Mouse (Mus musculus): Measurements from ENCODE around the gene Prkca. TPM values are rescaled to one million over a fixed set of nuclear protein-coding genes. Genes with fewer than 3 reads are reported as not detected.

Prkca gene
- total and polyA plus RNA-seq, 3 experiments, result 15.3 to 30.9 (median 19.9) TPM

DNA sequence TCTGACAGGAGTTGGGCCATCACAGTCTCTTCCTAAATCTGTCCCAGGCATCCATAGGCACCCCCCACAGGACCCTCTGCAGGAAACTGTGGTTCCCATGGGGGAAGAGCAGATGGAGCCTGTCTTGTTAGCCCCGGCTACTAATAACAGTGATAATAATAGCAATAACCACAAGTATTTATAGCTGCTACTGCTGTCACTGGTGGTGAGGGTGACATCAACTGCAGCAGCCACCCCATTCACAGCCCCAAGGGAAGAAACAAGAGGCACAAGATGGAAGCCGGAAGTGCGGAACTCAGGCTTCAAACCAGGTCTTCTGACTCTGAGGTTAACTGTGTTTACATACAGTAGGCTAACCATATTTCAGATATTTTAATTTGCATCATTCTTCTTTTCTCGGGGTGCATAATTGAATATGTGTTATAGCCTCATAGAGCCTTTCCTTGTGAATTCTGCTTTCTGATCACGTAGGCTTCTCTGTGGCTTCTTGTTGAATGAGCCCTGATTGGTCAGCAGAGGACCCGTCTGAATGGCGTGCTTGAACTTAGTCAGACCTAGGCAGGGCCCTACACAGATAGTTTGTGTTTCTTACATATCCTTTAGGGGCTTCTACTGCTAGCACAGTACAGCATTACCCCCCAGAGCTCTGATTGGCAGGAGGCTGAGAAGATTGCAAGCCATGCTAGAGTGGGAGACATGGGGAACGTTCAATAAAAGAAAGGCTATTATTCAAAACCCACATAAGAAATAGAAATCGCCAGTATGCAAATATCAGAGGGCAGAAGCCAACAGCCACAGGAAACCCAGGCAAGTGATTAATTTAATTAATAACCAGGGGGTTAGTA is 189.5 kb downstream of the Prkca start:
- peaks cover 2 to 10% of the 10 kb centered on the region in 2 experiments; a peak in 3 of 4 replicates for H3K4me1 ChIP-seq (ENCODE audit: control insufficient read depth in 1 of 2, insufficient read depth in 2 of 2, low read length in 2 of 2)
- H3K36me3 ChIP-seq (ENCODE audit: control insufficient read depth in 1 of 2, insufficient read depth in 2 of 2, low read length in 2 of 2), result peaks cover 0 to 11% of the 10 kb centered on the region in 2 experiments; a peak in 2 of 4 replicates
- H3K9ac ChIP-seq (ENCODE audit: control insufficient read depth, low read depth, low read length, poor library complexity, severe bottlenecking), result no peak overlapping the region
- no peaks in the 10 kb centered on the region for H3K27me3 ChIP-seq (ENCODE audit: control insufficient read depth in 1 of 2, insufficient read depth in 2 of 2, low read length in 2 of 2)
- H3K79me2 ChIP-seq (ENCODE audit: control insufficient read depth, insufficient read depth, low read length, poor library complexity), result no peaks in the 10 kb centered on the region
- H3K27ac ChIP-seq (ENCODE audit: control insufficient read depth, low read depth, low read length), result no peak overlapping the region
- TF ChIP-seq KAT2A (conservative IDR thresholded peaks at IDR 0.05; ENCODE audit: low read depth, low read length) (no peak), MYC (IDR thresholded peaks at IDR 0.05; ENCODE audit: low read depth, low read length) (no peak), CHD2 (IDR thresholded peaks at IDR 0.05; ENCODE audit: low read length) (no peak), ETS1 (IDR thresholded peaks at IDR 0.05; ENCODE audit: low read depth, low read length) (no peak), TCF12 (IDR thresholded peaks at IDR 0.05; ENCODE audit: low read depth, low read length) (no peak), TBP (IDR thresholded peaks at IDR 0.05; ENCODE audit: low read depth, low read length) (no peak), POLR2AphosphoS2 (IDR thresholded peaks at IDR 0.05; ENCODE audit: low read length) (no peak), ZC3H11A (IDR thresholded peaks at IDR 0.05; ENCODE audit: low read depth, low read length) (no peak), ZMIZ1 (IDR thresholded peaks at IDR 0.05; ENCODE audit: low read depth, low read length) (no peak), JUND (IDR thresholded peaks at IDR 0.05; ENCODE audit: low read depth, low read length) (no peak), TAL1 (IDR thresholded peaks at IDR 0.05; ENCODE audit: low read length) (no peak), USF2 (IDR thresholded peaks at IDR 0.05; ENCODE audit: borderline replicate concordance in 1 of 2, insufficient read depth in 1 of 2, low read depth in 1 of 2, low read length in 2 of 2) (no peak), ZNF384 (IDR thresholded peaks at IDR 0.05; ENCODE audit: low read depth, low read length) (no peak), POLR2A (IDR thresholded peaks at IDR 0.05; ENCODE audit: control insufficient read depth in 1 of 2, insufficient read depth in 1 of 2, low read depth in 1 of 2, low read length in 2 of 2, poor library complexity in 1 of 2) (no peak), MAZ (IDR thresholded peaks at IDR 0.05; ENCODE audit: low read depth, low read length) (no peak), HCFC1 (IDR thresholded peaks at IDR 0.05; ENCODE audit: low read depth, low read length) (no peak), RAD21 (IDR thresholded peaks at IDR 0.05; ENCODE audit: low read depth, low read length) (no peak), MAFK (IDR thresholded peaks at IDR 0.05; ENCODE audit: borderline replicate concordance, low read depth, low read length) (no peak), MYB (IDR thresholded peaks at IDR 0.05; ENCODE audit: low read depth, low read length) (no peak), USF1 (IDR thresholded peaks at IDR 0.05; ENCODE audit: low read depth, low read length) (no peak)
- DNase-seq (ENCODE audit: low read depth, low spot score), result no peak
- no peak overlapping the region for H3K4me3 ChIP-seq (ENCODE audit: control insufficient read depth in 1 of 2, insufficient read depth in 1 of 2, low read depth in 2 of 2, low read length in 2 of 2)
- H3K9me3 ChIP-seq (replicated peaks; ENCODE audit: insufficient read depth, low read length), result no peaks in the 10 kb centered on the region

DNA sequence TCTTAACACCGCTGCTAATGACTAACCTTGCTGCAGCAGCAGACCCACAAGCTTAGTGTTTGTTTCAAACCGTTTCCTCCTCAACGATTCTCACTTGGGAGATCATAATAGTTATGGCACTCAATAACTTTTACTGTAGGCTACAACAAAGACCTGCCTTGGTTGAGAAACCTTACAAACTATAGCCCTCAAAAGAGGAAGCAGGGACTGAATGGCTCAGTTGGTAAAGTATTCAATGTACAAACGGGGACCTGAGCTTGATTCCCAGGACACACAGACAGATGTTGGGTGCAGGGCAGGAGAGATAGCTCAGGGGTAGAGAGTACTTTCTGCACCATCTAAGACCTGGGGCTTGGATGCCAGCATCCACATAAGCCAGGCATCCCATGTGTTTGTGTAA is 191.1 kb downstream of the Prkca start:
- TF ChIP-seq JUND (IDR thresholded peaks at IDR 0.05; ENCODE audit: low read depth, low read length) (no peak), POLR2AphosphoS5 (IDR thresholded peaks at IDR 0.05; ENCODE audit: borderline replicate concordance, low read depth, low read length) (no peak), USF1 (IDR thresholded peaks at IDR 0.05; ENCODE audit: low read depth, low read length) (no peak), MAFK (IDR thresholded peaks at IDR 0.05; ENCODE audit: borderline replicate concordance, low read depth, low read length) (no peak), POLR2A (IDR thresholded peaks at IDR 0.05; ENCODE audit: control insufficient read depth in 1 of 2, insufficient read depth in 1 of 2, low read depth in 1 of 2, low read length in 2 of 2, poor library complexity in 1 of 2) (no peak), SMC3 (IDR thresholded peaks at IDR 0.05; ENCODE audit: low read depth, low read length) (no peak), NELFE (IDR thresholded peaks at IDR 0.05; ENCODE audit: low read depth, low read length) (no peak), TAL1 (IDR thresholded peaks at IDR 0.05; ENCODE audit: low read length) (no peak), BHLHE40 (IDR thresholded peaks at IDR 0.05; ENCODE audit: borderline replicate concordance, low read depth, low read length) (no peak), ZNF384 (IDR thresholded peaks at IDR 0.05; ENCODE audit: low read depth, low read length) (no peak), ELF1 (IDR thresholded peaks at IDR 0.05; ENCODE audit: low read depth, low read length) (no peak)
- no peak overlapping the region for H3K27ac ChIP-seq (ENCODE audit: control insufficient read depth, low read depth, low read length)
- no peaks in the 10 kb centered on the region for H3K9me3 ChIP-seq (replicated peaks; ENCODE audit: insufficient read depth, low read length)
- no peak overlapping the region for H3K4me3 ChIP-seq (ENCODE audit: control insufficient read depth in 1 of 2, insufficient read depth in 1 of 2, low read depth in 2 of 2, low read length in 2 of 2)
- peaks cover 2 to 19% of the 10 kb centered on the region in 2 experiments; a peak in 3 of 4 replicates for H3K4me1 ChIP-seq (ENCODE audit: control insufficient read depth in 1 of 2, insufficient read depth in 2 of 2, low read length in 2 of 2)
- H3K36me3 ChIP-seq (ENCODE audit: control insufficient read depth in 1 of 2, insufficient read depth in 2 of 2, low read length in 2 of 2), result peaks cover 0 to 22% of the 10 kb centered on the region in 2 experiments; a peak in 2 of 4 replicates
- H3K9ac ChIP-seq (ENCODE audit: control insufficient read depth, low read depth, low read length, poor library complexity, severe bottlenecking), result no peak overlapping the region
- DNase-seq (ENCODE audit: low read depth, low spot score), result no peak
- H3K27me3 ChIP-seq (ENCODE audit: control insufficient read depth in 1 of 2, insufficient read depth in 2 of 2, low read length in 2 of 2), result no peaks in the 10 kb centered on the region
- no peaks in the 10 kb centered on the region for H3K79me2 ChIP-seq (ENCODE audit: control insufficient read depth, insufficient read depth, low read length, poor library complexity)

Data from MEL (cell line).